Mouse (Mus musculus) layer of hippocampus, postnatal 25 days (tissue): ENCODE measurements around the gene Gm45711. TPM values are rescaled to one million over a fixed set of nuclear protein-coding genes. Genes with fewer than 3 reads are reported as not detected.
"Not testable (repeated sequence)": the region's sequence is repeated elsewhere in the genome, so short reads cannot be mapped to it uniquely, and the experiment has no call there.

Experiments used
- DNase-seq, 2 experiments: peaks; one replicate each; pipeline ENCODE4 v3.0.0; 2022; ENCODE audit warnings: mixed read lengths in 2 of 2, low spot score in 1 of 2; ENCODE audit errors: extremely low spot score in 1 of 2
- total RNA-seq, 2 experiments: library from RNA; stranded (reverse); gene quantifications; 2 replicates each; pipeline ENCODE4 v1.2.3; 2021

The Gm45711 gene
- total RNA-seq, 2 experiments from 2014 or later, result not detected

- not testable (repeated sequence) for DNase-seq
Observed at GRCm38 (mm10) chr8:104321930-104322329, 12.0 kb upstream of the Gm45711 start, which contains the start of gene Cmtm2b. Gene Cmtm2b (plus strand): TSS chr8:104322230.

- not testable (repeated sequence) for DNase-seq
Observed at GRCm38 (mm10) chr8:104321267-104321666, 11.4 kb upstream of the Gm45711 start, which contains the start of gene Gm11020. Gene Gm11020 (plus strand): TSS chr8:104321567.

DNA sequence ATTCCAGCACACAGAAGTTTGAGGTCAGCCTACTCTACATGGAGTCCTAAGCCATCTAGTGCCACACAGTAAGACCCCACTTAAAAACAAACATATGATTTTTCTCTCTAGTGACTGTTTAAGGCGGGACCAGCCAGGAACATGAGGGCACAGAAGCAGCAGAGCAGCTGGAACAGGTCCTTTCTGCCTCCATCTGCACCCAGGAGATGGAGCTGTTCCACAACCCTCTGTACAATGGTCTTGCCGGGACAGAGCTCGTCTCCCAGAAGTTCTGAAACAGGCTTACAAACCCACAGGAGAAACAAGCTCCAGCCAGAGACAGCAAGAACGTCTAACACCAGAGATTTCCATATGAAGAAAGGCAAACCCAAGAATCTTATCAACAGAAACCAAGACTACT is 3.4 kb upstream of the Gm45711 start:
- peak in 1 of 2 experiments; percentile 21 for DNase-seq

DNA sequence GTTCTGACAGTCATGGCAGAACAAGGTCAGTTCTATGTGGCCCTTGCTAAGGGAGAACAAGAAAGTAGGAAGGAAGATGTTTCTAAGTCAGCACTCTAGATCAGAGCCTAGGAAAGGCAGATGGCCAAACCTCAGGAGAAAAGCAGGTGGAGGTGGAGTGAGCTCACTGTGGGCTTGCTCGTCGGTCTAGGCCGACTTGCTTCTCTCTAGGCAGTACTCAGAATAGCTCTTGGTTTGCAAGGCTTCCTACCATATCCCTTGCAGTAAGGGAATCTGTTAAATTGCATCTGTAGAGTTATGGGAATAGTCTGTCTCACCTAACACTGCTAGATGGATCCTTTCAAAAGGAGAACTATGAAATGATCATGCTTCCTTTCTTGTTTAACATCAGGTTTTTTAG is 2.1 kb upstream of the Gm45711 start:
- not testable (repeated sequence) for DNase-seq

GRCm38 (mm10) chr8:104308341-104308740 is 1.5 kb downstream of the Gm45711 start:
- not testable (repeated sequence) for DNase-seq

GRCm38 (mm10) chr8:104304962-104305361 is 4.9 kb downstream of the Gm45711 start:
- no peak for DNase-seq

- not testable (repeated sequence) for DNase-seq
Observed at GRCm38 (mm10) chr8:104302536-104302935, 7.3 kb downstream of the Gm45711 start.

GRCm38 (mm10) chr8:104301577-104301976 is 8.3 kb downstream of the Gm45711 start:
- not testable (repeated sequence) for DNase-seq

GRCm38 (mm10) chr8:104294396-104294795 is 15.5 kb downstream of the Gm45711 start:
- DNase-seq, result no peak

GRCm38 (mm10) chr8:104293081-104293480 is 16.8 kb downstream of the Gm45711 start, which contains the start of gene Cmtm2a:
Gene Cmtm2a (minus strand): TSS chr8:104293181.
- DNase-seq, result not testable (repeated sequence)

DNA sequence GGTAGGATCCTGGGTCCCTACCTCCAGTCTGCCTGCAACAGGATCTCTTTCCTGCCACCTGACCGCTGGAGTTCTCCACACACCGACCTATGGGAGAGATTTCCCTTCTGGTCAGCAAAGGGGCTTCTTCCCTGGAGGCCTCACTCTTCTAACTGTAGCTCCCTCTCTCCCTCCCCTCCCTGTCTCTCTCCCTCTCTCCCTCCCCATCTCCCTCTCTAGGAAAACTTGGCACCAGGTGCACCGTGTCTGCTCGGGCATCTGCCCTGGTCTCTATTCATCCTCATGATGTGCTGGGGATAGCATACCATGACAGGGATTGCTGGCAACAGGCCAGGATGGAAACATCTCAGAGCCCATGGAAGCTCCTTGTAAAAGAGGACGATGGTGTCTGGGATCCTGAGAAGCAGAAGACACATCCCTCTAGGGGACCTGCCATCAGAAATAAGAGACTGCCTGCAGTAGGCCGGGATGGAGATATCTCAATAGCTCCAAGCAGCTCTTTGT is 40.9 kb downstream of the Gm45711 start:
- no peak for DNase-seq

GRCm38 (mm10) chr8:104268368-104268767 is 41.5 kb downstream of the Gm45711 start:
- DNase-seq, result no peak

GRCm38 (mm10) chr8:104264271-104264935 is 45.5 kb downstream of the Gm45711 start:
- not testable (repeated sequence) for DNase-seq

DNA sequence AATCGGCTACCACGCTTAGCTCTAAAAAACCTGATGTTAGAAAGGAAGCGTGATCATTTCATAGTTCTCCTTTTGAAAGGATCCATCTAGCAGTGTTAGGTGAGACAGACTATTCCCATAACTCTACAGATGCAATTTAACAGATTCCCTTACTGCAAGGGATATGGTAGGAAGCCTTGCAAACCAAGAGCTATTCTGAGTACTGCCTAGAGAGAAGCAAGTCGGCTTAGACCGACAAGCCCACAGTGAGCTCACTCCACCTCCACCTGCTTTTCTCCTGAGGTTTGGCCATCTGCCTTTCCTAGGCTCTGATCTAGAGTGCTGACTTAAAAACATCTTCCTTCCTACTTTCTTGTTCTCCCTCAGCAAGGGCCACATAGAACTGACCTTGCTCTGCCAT is 48.1 kb downstream of the Gm45711 start:
- DNase-seq, result not testable (repeated sequence)

DNA sequence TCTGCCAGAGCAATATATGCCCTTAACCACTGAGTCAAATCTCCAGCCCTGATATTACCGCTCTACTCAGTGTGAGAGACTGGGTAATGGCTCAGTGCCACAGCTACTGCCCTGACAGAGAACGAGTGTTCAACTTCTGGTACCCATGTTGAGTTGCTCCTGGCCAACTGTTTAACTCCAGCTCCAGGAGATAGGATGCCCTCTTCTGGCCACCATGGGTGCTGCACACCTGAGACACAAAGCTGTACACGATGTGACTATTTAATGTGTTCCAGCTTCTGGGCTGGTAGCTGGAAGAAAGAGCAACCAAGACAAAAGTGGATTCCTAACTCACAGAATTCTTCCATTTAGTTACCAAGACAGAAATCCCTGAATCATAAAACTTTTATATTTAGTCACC is 56.9 kb downstream of the Gm45711 start:
- no peak for DNase-seq

DNA sequence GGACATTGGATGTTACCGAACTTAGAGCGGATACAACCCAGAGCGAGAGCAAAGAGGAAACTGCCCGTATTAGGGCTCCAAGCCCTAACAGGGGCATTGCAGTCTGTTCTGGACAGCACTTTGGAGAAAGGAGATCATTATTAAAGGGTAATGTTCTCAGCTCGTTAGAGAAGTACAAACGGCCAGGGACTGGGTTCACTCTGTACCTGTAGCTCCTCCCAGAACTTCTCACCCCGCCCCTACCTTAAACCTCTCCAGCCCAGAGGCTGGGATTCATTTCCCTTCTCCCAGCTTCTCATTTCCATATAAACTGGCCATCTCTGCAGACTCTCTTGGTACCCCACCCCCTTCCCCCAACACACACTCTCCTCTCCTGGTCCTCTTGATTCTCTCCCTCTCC is 58.4 kb downstream of the Gm45711 start:
- DNase-seq, result no peak

- peak; percentile 57 to 70 for DNase-seq
Observed at GRCm38 (mm10) chr8:104250439-104251367, 59.2 kb downstream of the Gm45711 start, which contains the start of gene Cklf. Gene Cklf (plus strand): TSS chr8:104250861.

GRCm38 (mm10) chr8:104249442-104249996 is 60.4 kb downstream of the Gm45711 start:
- DNase-seq, result peak in 1 of 2 experiments; percentile 2

DNA sequence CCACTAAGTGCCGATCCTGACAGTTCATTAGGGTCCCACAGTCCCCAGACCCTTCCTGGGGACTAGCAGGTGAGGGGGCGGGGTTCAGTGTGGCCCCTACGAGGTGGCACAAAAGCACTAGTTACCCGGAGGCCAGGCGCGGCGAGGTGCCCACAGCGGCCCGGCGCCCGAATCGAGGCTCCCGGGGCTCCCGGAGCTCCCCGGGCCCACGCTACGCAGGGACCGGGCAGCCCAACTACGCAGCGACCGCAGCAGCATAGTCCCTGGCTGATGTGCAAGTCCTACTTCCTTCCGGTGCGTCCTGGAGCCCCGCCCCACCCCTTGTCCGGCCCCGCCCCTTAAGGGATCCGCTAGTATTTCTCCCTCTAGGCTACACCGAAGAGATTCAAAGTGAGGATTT is 61.6 kb downstream of the Gm45711 start, which contains the start of gene Tk2:
Tk2 (minus strand) TSS at position 283 of the 400 bp plus-strand sequence.
- DNase-seq, result peak; percentile 60 to 64

DNA sequence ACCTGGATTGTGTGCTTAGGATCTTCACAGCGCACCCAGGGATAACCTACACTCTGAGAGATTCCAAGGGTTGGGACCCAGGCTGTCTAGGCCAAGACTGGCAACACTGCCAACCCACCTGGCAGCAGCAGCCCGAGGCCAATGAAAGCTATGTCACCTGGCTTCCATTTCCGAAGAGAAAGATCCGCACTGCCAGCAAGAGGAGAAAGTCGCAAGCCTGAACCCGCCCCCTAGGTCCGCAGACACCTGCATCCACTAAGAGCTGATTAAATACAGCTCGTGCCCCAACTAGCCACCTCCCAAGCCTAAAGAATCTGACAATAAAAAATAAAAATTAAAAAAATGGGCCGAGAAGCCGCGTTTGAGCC is 62.0 kb downstream of the Gm45711 start:
- peak in 1 of 2 experiments; percentile 10 for DNase-seq
